Mouse (Mus musculus): ENCODE results near the gene Rasl10a. TPM values are rescaled to one million over a fixed set of nuclear protein-coding genes. Genes with fewer than 3 reads are reported as not detected.

The Rasl10a gene
- polyA plus RNA-seq, 1 experiment from 2014 or later, result 1.3 TPM

Small RNA genes lying within 50 kb of the gene (microRNA-seq; reads per million reads assigned to microRNA genes)
- gene Gm47296, result not detected

Other genes with a start within 250 kb of the Rasl10a start
- 31.9 and 41.8 TPM in 2 replicates for gene Nf2, start 208.6 kb upstream of the Rasl10a start, polyA plus RNA-seq (2014; fragmentation: Nextera tagmentation; extraction: Ambion mirVana)
- gene Nipsnap1, start 184.2 kb upstream of the Rasl10a start, polyA plus RNA-seq (2014; fragmentation: Nextera tagmentation; extraction: Ambion mirVana), result 58.0 and 62.4 TPM in 2 replicates
- 38.1 and 40.1 TPM in 2 replicates for gene Thoc5, start 162.8 kb upstream of the Rasl10a start, polyA plus RNA-seq (2014; fragmentation: Nextera tagmentation; extraction: Ambion mirVana)
- gene Nefh, start 110.1 kb upstream of the Rasl10a start, polyA plus RNA-seq (2014; fragmentation: Nextera tagmentation; extraction: Ambion mirVana), result 0.78 and 0.88 TPM in 2 replicates
- gene Ap1b1, start 71.3 kb upstream of the Rasl10a start, polyA plus RNA-seq (2014; fragmentation: Nextera tagmentation; extraction: Ambion mirVana), result 53.8 and 54.2 TPM in 2 replicates
- gene Gas2l1, start 7.2 kb downstream of the Rasl10a start, polyA plus RNA-seq (2014; fragmentation: Nextera tagmentation; extraction: Ambion mirVana), result 22.9 and 27.9 TPM in 2 replicates
- gene Rhbdd3, start 40.8 kb downstream of the Rasl10a start, polyA plus RNA-seq (2014; fragmentation: Nextera tagmentation; extraction: Ambion mirVana), result 29.7 and 31.2 TPM in 2 replicates
- 467 and 495 TPM in 2 replicates for gene Ewsr1, start 41.1 kb downstream of the Rasl10a start, polyA plus RNA-seq (2014; fragmentation: Nextera tagmentation; extraction: Ambion mirVana)
- 45.9 and 56.9 TPM in 2 replicates for gene Emid1, start 94.1 kb downstream of the Rasl10a start, polyA plus RNA-seq (2014; fragmentation: Nextera tagmentation; extraction: Ambion mirVana)
- 16.1 and 17.4 TPM in 2 replicates for gene Kremen1, start 203.4 kb downstream of the Rasl10a start, polyA plus RNA-seq (2014; fragmentation: Nextera tagmentation; extraction: Ambion mirVana)